Mouse (Mus musculus) large intestine, adult 2 months (tissue): Measurements from ENCODE around the gene Armc2. TPM values are rescaled to one million over a fixed set of nuclear protein-coding genes. Genes with fewer than 3 reads are reported as not detected.

Experiments used
- DNase-seq: peaks from one replicate; pipeline ENCODE4 v3.0.0-alpha.2; 2012; ENCODE audit warnings: low read depth, low spot score
- WGBS: fragments of 180-500 bp; shearing (Covaris S2); methylation state at CpG from one replicate; pipeline ENCODE4 v1.1.7; 2018; 5-methylcytosine and 5-hydroxymethylcytosine counted together
- polyA plus RNA-seq: library from polyadenylated mRNA; depleted of rRNA; stranded (reverse); fragments of >200 nt; gene quantifications from 2 replicates; pipeline ENCODE4 v1.2.3, GENCODE M21; 2012

Gene Armc2
- polyA plus RNA-seq, 1 experiment = 0.31 TPM

GRCm38 (mm10) chr10:42027337-42027736 lies 9.1 kb upstream of the Armc2 start:
- WGBS = 71% methylated on average over 11 of the region's 11 CpGs
- DNase-seq = no peak

- DNase-seq = no peak
- 64% methylated on average over 6 of the region's 6 CpGs for WGBS
Observed at GRCm38 (mm10) chr10:42024406-42024805, 6.2 kb upstream of the Armc2 start.

GRCm38 (mm10) chr10:42021536-42021935 lies 3.3 kb upstream of the Armc2 start:
- 68% methylated on average over 9 of the region's 9 CpGs for WGBS
- DNase-seq = no peak

GRCm38 (mm10) chr10:42014086-42014485 lies 4.2 kb downstream of the Armc2 start:
- no peak for DNase-seq
- 78% methylated on average over 5 of the region's 5 CpGs for WGBS

- WGBS = 80% methylated on average over 10 of the region's 10 CpGs
- no peak for DNase-seq
Observed at GRCm38 (mm10) chr10:42010761-42011435, 7.3 kb downstream of the Armc2 start.

GRCm38 (mm10) chr10:42005259-42005658 lies 13.0 kb downstream of the Armc2 start:
- DNase-seq = no peak
- 82% methylated on average over 3 of the region's 3 CpGs for whole genome bisulfite sequencing

GRCm38 (mm10) chr10:42004690-42005089 lies 13.6 kb downstream of the Armc2 start:
- no peak for DNase-seq
- 67% methylated on average over 7 of the region's 7 CpGs for WGBS

- no peak for DNase-seq
- 92% methylated on average over 1 of the region's 1 CpGs for WGBS
Observed at GRCm38 (mm10) chr10:42004056-42004455, 14.2 kb downstream of the Armc2 start.

GRCm38 (mm10) chr10:42003576-42003975 lies 14.7 kb downstream of the Armc2 start:
- DNase-seq = no peak
- 77% methylated on average over 1 of the region's 1 CpGs for WGBS

- 52% methylated on average over 7 of the region's 7 CpGs for WGBS
- no peak for DNase-seq
Observed at GRCm38 (mm10) chr10:42002436-42002835, 15.8 kb downstream of the Armc2 start.

GRCm38 (mm10) chr10:42001260-42001659 lies 17.0 kb downstream of the Armc2 start:
- no peak for DNase-seq
- WGBS = 82% methylated on average over 3 of the region's 3 CpGs

- no peak for DNase-seq
- 24% methylated on average over 1 of the region's 1 CpGs for WGBS
Observed at GRCm38 (mm10) chr10:41997691-41998178, 20.5 kb downstream of the Armc2 start.

- 76% methylated on average over 8 of the region's 8 CpGs for WGBS
- no peak for DNase-seq
Observed at GRCm38 (mm10) chr10:41996157-41996556, 22.1 kb downstream of the Armc2 start.

- WGBS = 88% methylated on average over 2 of the region's 2 CpGs
- no peak for DNase-seq
Observed at GRCm38 (mm10) chr10:41995051-41995450, 23.2 kb downstream of the Armc2 start.

GRCm38 (mm10) chr10:41994578-41994977 lies 23.7 kb downstream of the Armc2 start:
- WGBS = 78% methylated on average over 4 of the region's 4 CpGs
- DNase-seq = no peak

GRCm38 (mm10) chr10:41992059-41992440 lies 26.2 kb downstream of the Armc2 start:
- no peak for DNase-seq
- WGBS = 68% methylated on average over 5 of the region's 5 CpGs

- DNase-seq = no peak
- 29% methylated on average over 14 of the region's 14 CpGs for WGBS
Observed at GRCm38 (mm10) chr10:41991364-41992058, 26.7 kb downstream of the Armc2 start.

- DNase-seq = no peak
- 50% methylated on average over 13 of the region's 13 CpGs for WGBS
Observed at GRCm38 (mm10) chr10:41990896-41991295, 27.3 kb downstream of the Armc2 start.

GRCm38 (mm10) chr10:41988930-41989329 lies 29.3 kb downstream of the Armc2 start:
- WGBS = 89% methylated on average over 3 of the region's 3 CpGs
- DNase-seq = no peak

GRCm38 (mm10) chr10:41986126-41986525 lies 32.1 kb downstream of the Armc2 start:
- DNase-seq = no peak
- 67% methylated on average over 8 of the region's 8 CpGs for WGBS

GRCm38 (mm10) chr10:41984221-41984620 lies 34.0 kb downstream of the Armc2 start:
- 74% methylated on average over 6 of the region's 6 CpGs for WGBS
- DNase-seq = no peak
